Mouse (Mus musculus): ENCODE results near the gene Olfr222. TPM values are rescaled to one million over a fixed set of nuclear protein-coding genes. Genes with fewer than 3 reads are reported as not detected.

The Olfr222 gene
- not detected in 2 replicates for polyA plus RNA-seq (2015; fragmentation: Nextera tagmentation; extraction: Ambion mirVana)

GRCm38 (mm10) chr11:59576135-59576534 is at the start of gene Olfr222:
Gene Olfr222 (minus strand): TSS chr11:59576235.

DNA sequence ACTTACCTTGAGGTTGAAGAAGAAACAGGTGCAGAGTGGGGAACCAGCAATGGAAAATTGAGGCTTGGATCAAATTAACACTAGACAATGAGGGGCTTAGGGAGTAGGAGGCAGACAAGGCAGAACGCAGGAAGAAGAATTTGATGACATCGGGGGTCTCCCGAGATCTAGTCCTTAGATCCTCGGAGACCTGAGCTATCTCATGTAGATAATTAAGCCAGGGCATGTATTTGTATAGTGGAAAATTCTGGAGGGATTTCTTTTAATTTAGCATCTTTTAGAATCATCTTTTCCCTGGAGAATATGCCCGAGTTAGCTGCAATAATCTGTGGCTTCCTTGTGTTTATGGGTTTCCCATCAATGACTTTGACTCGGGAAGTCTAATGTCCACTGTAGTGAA is 17.2 kb upstream of the Olfr222 start, which contains the start of gene Olfr223:
Gene Olfr223, minus strand, starts transcription at position 101 of the 400 bp plus-strand sequence.

GRCm38 (mm10) chr11:59541324-59541723 is 34.7 kb downstream of the Olfr222 start, which contains the start of gene Nlrp3:
Gene Nlrp3 (plus strand): TSS chr11:59541568.

DNA sequence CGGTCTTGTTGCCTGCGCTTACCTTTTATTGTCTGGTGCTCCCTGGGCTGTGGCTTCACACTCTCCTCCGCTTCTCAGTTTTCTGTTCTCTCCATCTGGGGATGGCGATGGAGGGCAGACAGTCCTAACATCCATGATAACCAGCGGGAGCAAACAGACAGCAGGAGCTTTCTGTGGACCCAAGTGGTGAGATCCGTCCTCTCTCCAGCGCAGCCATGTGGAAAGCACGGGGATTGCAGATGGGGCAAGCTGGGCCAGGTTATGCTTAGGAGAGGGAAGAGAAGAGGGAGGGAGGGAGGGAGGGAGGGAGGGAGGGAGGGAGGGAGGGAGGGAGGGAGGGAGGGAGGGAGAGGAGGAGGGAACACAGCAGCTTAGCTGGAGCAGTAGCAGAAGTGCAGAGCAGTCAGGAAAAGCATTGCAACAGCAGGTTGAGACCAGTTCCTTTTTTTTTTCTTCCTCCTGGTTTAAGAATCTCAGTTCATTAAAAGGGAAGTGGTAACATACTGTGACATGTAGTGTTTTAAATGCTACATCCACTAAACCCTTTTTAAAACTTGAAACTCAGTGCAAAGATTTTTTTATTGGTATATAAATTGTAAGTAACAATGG is 49.5 kb downstream of the Olfr222 start, which contains the start of gene Zkscan17:
Gene Zkscan17, minus strand, starts transcription at position 280 of the 609 bp plus-strand sequence.

Other genes starting within 250 kb of the Olfr222 start
- gene Prss38, start 200.6 kb downstream of the Olfr222 start, polyA plus RNA-seq (2015; fragmentation: Nextera tagmentation; extraction: Ambion mirVana): not detected in 2 replicates
- 4.1 and 4.5 TPM in 2 replicates for gene Jmjd4, start 126.2 kb downstream of the Olfr222 start, polyA plus RNA-seq (2015; fragmentation: Nextera tagmentation; extraction: Ambion mirVana)
- 12.1 and 12.5 TPM in 2 replicates for gene Snap47, start 125.0 kb downstream of the Olfr222 start, polyA plus RNA-seq (2015; fragmentation: Nextera tagmentation; extraction: Ambion mirVana)
- gene Zfp867, start 103.8 kb downstream of the Olfr222 start, polyA plus RNA-seq (2015; fragmentation: Nextera tagmentation; extraction: Ambion mirVana): 1.6 and 2.5 TPM in 2 replicates
- gene Zkscan17, start 49.5 kb downstream of the Olfr222 start, polyA plus RNA-seq (2015; fragmentation: Nextera tagmentation; extraction: Ambion mirVana): 5.7 and 6.3 TPM in 2 replicates
- 2.2 and 3.3 TPM in 2 replicates for gene Nlrp3, start 34.7 kb downstream of the Olfr222 start, polyA plus RNA-seq (2015; fragmentation: Nextera tagmentation; extraction: Ambion mirVana)
- not detected in 2 replicates for gene Olfr223, start 17.1 kb upstream of the Olfr222 start, polyA plus RNA-seq (2015; fragmentation: Nextera tagmentation; extraction: Ambion mirVana)
- 19.7 and 23.9 TPM in 2 replicates for gene Mprip, start 85.1 kb upstream of the Olfr222 start, polyA plus RNA-seq (2015; fragmentation: Nextera tagmentation; extraction: Ambion mirVana)
- 1.6 and 1.8 TPM in 2 replicates for gene Pld6, start 211.4 kb upstream of the Olfr222 start, polyA plus RNA-seq (2015; fragmentation: Nextera tagmentation; extraction: Ambion mirVana)
- gene Flcn, start 233.8 kb upstream of the Olfr222 start, polyA plus RNA-seq (2015; fragmentation: Nextera tagmentation; extraction: Ambion mirVana): 15.0 and 18.0 TPM in 2 replicates

All from spleen, postnatal 0 days (tissue).